Mouse (Mus musculus) urinary bladder, postnatal 4 days (tissue): Measurements from ENCODE around the gene Dock2.

ENCODE experiments used
- DNase-seq, 2 experiments: peaks; one replicate each; pipeline ENCODE4 v3.0.0; 2021 to 2022; ENCODE audit warnings: low spot score in 2 of 2

Gene Dock2

GRCm38 (mm10) chr11:34348287-34348918 lies 435.3 kb downstream of the Dock2 start:
- peak in 1 of 2 experiments; percentile 23 for DNase-seq

- DNase-seq = no peak
These were observed 439.4 kb downstream of the Dock2 start for GRCm38 (mm10) chr11:34344310-34344709.

- DNase-seq = no peak
These were observed 439.9 kb downstream of the Dock2 start for GRCm38 (mm10) chr11:34343742-34344307.

- DNase-seq = no peak
These were observed 444.0 kb downstream of the Dock2 start for GRCm38 (mm10) chr11:34339693-34340092.

DNA sequence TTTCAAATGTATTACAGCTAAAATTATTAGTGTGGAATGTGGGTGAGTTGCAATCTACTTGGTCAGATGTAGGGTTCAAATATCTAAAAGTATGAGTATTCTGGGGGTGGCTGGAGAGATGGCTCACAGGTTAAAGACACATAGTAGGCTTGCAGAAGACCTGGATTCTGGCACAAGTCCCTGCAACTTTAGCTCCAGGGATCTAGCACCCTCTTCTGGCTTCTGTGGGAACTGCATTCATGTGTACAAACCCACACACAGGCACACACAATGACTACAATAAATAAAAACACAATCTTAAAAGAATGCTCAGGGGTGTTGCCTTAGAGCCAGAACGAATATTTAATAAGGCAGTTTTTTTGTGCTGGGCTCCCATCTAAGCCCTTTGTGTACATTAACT lies 445.8 kb downstream of the Dock2 start:
- no peak for DNase-seq

GRCm38 (mm10) chr11:34332344-34333031 lies 451.2 kb downstream of the Dock2 start:
- DNase-seq = no peak

DNA sequence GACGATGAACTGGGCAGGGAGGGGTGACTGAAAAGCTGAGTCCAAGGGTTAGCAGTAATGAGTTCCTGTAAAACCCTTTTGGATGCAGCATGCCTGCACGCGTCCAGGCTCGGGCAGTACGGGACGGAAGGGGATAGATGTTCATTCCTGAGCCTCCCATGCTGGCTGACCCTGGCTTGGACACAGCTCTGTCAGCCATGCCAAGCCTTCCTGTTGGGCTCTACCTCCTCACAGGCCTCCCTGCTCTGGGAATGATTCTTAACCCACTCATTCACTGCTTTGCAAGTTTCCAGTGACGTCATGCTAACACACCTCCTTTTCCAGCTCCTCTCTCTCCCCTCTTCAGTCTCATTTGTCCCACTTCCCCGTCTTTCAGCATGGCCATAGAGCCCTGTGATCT lies 460.0 kb downstream of the Dock2 start:
- DNase-seq = no peak

DNA sequence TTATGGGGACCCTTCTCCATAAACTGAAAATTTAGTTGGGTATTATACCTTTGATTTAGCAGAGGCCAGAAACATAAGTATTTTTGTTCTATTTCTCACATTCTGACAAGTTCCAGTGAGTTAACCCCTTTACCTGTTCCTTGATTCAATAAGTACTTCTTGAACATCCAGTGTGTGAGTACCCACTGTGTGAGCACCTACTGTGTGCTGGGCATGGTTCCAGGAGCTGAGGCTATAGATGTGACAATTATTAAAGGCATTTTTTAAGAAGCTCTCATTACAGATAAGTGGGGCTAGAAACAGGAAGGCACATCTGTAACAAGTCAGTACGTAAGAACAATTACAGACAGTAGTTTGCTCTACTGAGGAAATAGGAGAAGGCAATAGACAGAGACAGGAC lies 464.4 kb downstream of the Dock2 start:
- DNase-seq = no peak

DNA sequence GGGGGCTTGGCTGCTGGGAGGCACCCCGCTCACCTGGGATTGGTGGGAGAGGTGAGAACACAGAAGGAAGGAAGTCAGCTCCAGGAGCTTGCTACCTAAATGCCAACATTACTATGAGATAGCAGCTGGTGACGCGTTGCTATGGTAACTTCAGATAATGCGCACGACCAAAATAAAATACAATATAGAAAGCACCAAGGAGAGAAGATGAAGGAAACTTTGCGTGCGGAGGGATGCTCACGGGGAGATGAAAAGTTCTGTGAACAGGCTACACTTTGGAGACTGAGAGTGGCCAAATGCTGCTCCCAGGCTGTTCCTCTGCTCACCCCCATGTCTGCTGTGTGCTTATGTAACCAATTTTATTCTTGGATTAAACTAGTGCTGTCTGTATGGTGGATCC lies 466.7 kb downstream of the Dock2 start:
- no peak for DNase-seq

DNA sequence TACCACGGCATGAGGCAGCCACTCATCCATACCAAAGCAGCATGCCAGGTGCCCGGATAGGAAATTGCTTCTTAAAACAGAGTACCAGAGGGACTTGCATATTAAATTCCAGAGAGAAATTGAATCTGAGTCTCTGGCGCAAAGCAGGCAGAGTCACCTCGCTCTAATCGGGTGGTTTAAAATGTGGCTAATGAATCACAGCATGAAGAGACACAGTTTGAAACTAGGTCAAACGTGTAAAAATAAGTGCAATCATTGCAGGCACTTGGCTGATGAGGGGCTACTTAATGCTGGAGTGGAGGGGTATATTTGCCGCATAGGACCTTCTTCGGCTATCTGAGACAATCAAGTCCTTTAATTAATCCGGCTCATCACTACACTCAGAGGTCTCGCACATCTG lies 467.5 kb downstream of the Dock2 start:
- DNase-seq = no peak

GRCm38 (mm10) chr11:34315383-34315782 lies 468.3 kb downstream of the Dock2 start:
- DNase-seq = no peak

DNA sequence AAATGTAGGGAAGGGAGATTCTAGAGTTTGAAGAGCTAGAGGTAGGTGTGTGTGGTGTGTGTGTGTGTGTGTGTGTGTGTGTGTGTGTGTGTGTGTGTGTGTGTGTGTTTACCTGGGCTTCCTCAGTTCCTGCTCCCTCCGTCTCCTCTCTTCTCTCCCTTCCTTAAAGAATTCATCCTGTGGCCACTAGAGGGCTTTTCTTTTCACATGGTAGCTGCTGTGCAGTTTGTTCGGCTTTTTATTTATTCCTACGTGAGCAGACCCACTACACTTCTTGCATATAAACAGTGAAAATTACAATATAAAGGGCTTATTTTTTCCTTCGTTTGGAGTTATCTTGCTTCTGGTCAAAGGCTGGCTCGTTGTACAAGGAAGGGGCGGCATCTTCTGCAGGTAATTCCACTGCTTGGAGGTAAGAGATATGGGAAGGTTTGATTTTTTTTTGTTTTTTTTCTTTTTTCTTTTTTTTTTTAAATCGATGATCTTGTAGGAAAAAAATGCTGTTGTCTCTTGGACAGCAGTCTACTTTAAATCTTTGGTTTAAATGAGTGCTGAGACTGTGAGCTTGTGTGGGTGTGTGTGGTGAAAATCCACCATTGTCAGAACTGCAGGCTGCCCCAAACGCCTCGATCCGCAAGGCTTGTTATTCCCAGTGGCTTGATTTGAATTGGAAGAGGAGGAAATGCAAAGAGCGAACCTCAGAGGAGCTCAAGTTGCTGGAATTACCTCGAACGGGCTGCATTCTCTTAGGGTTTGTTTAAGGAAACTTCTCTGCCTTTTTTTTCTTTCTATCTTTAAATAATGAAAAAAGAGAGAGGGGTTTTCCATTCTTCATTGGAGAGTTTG lies 468.9 kb downstream of the Dock2 start, which contains the start of gene Fam196b:
TSS of gene Fam196b (plus strand) at position 289 of the 846 bp plus-strand sequence.
- DNase-seq = no peak

DNA sequence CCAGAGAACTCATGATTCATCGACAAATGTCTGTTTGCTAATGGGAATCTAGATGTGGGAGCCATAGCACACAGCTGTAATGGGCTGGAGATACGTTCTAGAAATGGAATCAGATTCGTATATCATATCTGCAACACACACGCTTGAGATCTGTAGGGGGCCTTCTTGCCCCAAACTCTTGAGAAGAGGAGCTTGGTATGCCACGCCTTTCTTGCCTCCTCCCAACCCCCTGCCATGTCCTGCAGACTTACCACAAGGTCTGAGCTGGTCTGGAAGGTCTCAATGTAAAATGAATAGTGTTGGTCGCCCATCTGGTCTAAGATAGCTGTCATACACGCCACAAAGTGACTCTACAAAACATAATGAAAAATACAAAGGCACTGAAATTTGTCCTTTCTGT lies 471.5 kb downstream of the Dock2 start:
- DNase-seq = no peak

DNA sequence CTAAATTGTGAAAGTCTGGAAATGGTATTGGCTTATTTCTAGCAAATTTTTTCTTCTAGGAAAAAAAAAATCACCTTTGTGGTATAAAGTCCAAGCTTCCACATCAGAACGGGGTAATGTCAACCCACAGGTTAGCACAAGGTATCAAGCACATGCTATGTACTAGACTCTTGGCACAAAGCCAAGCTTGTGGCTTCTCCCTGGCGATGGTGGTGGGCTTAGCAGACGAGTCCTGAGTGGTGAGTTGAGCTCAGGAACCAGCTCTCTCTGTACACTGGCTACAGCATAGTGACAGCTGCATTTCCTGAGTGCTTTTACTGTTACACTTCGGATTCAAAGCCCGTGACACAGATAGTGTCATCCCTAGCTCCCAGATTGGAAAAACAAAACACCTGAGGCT lies 472.0 kb downstream of the Dock2 start:
- DNase-seq = no peak

DNA sequence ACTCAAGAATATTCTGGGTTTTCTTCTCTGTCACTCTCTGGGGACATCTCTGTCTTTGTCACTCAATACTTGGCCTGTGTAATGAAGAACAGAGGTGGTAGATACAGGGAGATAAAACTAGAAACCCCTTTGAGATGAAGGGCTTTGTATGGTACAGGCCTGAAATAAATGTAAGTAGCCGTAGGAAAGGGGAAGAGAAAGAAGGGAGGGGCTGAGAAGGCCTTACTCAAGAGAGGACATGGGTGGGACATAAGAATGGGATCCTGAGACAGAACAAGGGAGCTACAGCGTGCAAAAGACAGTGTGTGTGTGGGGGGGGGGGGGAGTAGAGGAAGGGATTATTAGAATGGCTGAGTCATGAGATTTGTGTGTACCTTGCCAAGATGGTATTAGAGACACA lies 474.3 kb downstream of the Dock2 start:
- DNase-seq = no peak

GRCm38 (mm10) chr11:34308731-34309130 lies 475.0 kb downstream of the Dock2 start:
- DNase-seq = no peak

GRCm38 (mm10) chr11:34306231-34306630 lies 477.5 kb downstream of the Dock2 start:
- no peak for DNase-seq

DNA sequence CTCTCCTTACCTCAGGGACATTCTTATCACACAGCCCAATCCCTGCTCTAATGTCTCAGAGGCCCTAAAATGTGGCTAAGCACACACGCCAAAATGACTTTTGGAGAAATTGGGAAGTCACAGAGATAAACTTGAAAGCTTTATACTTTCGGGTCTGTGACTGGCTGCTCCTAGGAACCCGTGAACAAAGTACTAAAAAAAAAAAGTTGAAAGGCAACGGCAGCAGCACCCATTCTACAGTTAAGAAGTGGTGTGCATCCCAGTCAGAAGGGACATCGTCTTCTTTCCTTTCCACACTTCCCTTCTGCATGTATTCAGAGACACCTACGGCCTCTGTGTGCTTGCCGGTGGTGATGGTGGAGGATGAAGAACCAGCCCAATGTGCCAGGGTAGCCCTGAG lies 483.6 kb downstream of the Dock2 start:
- no peak for DNase-seq

DNA sequence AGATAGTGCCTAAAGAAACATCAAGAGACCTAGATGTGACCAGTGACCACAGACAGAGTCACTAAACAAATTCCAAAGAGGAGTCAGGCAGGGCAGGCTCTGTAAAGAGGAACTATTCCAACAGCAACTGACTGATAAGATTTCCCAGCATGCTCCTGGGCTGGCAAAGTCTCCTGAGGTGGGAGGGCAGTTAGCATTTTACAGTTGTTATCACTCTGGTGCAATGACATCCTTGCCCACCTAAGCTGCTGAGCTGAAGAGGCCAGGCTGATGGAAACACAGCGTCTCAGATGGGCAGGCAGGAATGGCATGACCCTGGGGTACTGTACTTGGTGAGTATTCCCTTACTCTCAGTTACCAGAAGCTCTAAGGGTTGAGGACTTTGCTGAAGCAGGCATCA lies 484.1 kb downstream of the Dock2 start:
- DNase-seq = no peak

DNA sequence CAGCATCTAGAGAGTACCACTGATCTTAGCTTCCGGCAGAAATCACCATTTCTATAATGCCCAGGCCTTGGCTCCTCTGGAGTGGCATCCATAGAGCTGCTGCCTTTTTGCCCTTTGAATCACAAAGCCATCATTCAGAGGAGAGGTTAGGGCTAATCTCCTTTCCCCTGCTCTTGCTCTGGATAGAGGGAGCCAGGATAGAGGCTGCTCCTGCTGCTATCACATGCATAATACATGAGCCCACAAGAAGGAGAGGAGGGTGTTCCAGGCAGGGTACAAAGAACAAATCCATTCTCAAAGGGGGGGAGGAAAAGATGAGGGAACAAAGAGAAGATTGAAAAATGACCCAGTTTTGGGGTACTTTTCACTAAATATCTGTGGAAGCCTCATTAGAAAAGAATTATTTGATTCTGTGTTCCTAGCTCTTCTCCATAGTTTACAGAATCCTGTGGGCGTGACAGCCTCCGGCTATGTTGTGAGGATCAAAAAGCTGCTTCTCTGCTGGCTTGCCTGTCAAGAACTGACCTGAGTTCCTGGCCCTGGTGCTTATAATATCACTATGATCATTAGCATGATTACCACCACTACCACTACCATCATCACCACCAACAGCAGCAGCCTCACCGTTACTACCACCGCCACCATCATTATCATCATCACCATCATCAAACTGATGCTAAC lies 485.9 kb downstream of the Dock2 start:
- no peak for DNase-seq

GRCm38 (mm10) chr11:34291304-34291703 lies 492.4 kb downstream of the Dock2 start:
- no peak for DNase-seq

DNA sequence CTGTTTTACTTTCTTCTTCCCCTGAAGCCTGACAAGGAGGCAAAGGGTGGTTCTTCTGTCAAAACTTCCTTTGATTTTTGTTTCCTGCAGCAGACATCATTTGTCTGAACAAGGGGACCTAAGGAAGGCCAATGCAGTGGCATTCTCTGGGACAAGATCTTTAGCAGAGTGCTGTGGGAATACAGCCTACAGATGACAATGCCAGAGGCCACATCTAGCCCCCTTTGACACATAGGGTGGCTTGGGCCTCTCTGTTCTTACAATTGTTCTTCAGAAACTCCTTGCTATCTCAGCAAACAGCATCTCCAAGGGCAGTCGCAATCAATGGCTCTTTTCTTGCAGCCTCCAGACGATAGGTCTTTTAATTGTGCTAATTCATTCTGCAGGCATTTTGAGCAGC lies 493.0 kb downstream of the Dock2 start:
- DNase-seq = no peak
